Mouse (Mus musculus): Measurements from ENCODE around the gene Celf5.

Celf5 gene

GRCm38 (mm10) chr10:81415146-81415545 lies 67.4 kb downstream of the Celf5 start:
- DNase-seq (ENCODE audit: low spot score in 2 of 2), result no peak

GRCm38 (mm10) chr10:81414682-81415081 lies 67.8 kb downstream of the Celf5 start:
- no peak for DNase-seq (ENCODE audit: low spot score in 2 of 2)

GRCm38 (mm10) chr10:81413310-81414261 lies 68.9 kb downstream of the Celf5 start:
- DNase-seq (ENCODE audit: low spot score in 2 of 2), result peak in 1 of 2 experiments; percentile 81

- DNase-seq (ENCODE audit: low spot score in 2 of 2), result no peak
Observed at GRCm38 (mm10) chr10:81412586-81413309, 69.8 kb downstream of the Celf5 start.

- no peak for DNase-seq (ENCODE audit: low spot score in 2 of 2)
Observed at GRCm38 (mm10) chr10:81411471-81412400, 70.8 kb downstream of the Celf5 start.

GRCm38 (mm10) chr10:81410981-81411380 lies 71.5 kb downstream of the Celf5 start:
- no peak for DNase-seq (ENCODE audit: low spot score in 2 of 2)

GRCm38 (mm10) chr10:81410350-81410749 lies 72.2 kb downstream of the Celf5 start:
- no peak for DNase-seq (ENCODE audit: low spot score in 2 of 2)

GRCm38 (mm10) chr10:81409330-81409729 lies 73.2 kb downstream of the Celf5 start:
- DNase-seq (ENCODE audit: low spot score in 2 of 2), result no peak

Data from frontal cortex, postnatal 25 days (tissue).